Mouse (Mus musculus) erythroblast, embryonic 14.5 days (primary cell): Measurements from ENCODE around the gene Cyp2d34.

Source experiments
- GATA1 ChIP-seq: IDR thresholded peaks from 2 replicates; pipeline ENCODE4 v1.6.1; 2012; ENCODE audit warnings: low read length, inconsistent platforms, mixed read lengths
- TAL1 ChIP-seq: IDR thresholded peaks from 3 replicates; pipeline ENCODE4 v1.6.1; 2012; ENCODE audit warnings: low read length, inconsistent platforms, mixed read lengths

DNA sequence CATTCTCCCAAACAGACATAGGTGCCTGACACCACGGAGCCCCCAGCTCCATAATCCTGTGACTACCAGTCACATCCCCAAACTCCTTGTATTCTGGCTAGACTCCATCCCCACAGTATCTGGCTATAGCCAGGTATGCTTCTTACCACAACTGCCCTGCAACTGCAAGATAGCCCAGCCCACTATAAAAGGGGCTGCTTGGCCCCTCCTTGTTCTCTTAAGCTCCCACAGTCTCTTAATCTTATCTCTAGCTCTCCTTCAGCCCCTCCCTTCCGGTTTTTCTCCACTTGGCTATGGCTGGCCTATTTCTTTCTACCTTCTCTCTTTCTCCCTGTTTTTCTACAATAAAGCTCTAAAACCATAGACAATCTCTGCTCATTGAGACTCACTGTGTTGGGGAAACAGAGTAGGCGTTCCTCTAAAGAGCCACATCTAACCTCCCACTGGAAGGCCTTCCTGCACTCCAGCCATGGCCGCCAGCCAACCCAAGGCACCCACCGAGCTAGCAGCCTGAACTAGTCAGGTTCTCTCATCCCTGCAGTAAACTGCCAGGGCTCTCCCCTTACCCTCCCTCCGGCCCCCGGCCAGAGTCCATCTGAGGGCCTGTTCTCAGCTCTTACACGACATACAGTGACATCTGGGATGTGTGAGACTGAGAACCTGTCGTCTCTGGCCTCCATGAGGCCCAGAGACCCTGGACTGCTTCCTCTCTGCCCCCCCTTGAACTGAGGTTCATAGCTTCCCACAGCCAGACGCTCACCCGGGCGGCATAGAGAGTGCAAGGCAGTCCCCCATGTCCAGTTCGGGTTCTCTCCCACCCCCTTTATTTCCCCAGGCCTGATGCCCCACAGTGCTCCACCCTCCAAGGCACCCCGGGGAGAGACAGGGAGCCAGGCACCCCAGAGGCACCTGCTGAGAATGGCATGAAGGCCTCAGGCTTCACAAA, 16.7 kb upstream of the Cyp2d34 start:
- TF ChIP-seq GATA1 (no peak), TAL1 (no peak)
